Mouse (Mus musculus) olfactory bulb, adult 2 months (tissue): ENCODE results near the gene Mettl16. TPM values are rescaled to one million over a fixed set of nuclear protein-coding genes. Genes with fewer than 3 reads are reported as not detected.

ENCODE experiments used
- H3K27ac ChIP-seq: fragments of 200-500 bp; 2 replicates; pipeline ENCODE4 v1.5.1; 2012; ENCODE audit warnings: low read depth, low read length; ENCODE audit not compliant: insufficient read depth
- H3K4me1 ChIP-seq: fragments of 200-500 bp; 2 replicates; pipeline ENCODE4 v1.6.1; 2012; ENCODE audit warnings: low read length; ENCODE audit not compliant: control insufficient read depth, insufficient read depth
- H3K4me3 ChIP-seq: fragments of 200-500 bp; 2 replicates; pipeline ENCODE4 v1.5.1; 2012; ENCODE audit warnings: mild to moderate bottlenecking, low read depth, low read length, moderate library complexity; ENCODE audit not compliant: insufficient read depth
- CTCF ChIP-seq: fragments of 200-500 bp; IDR thresholded peaks from 2 replicates; pipeline ENCODE4 v1.5.1; 2012; ENCODE audit warnings: low read depth, mild to moderate bottlenecking, low read length, moderate library complexity; ENCODE audit not compliant: insufficient read depth
- POLR2A ChIP-seq: fragments of 200-500 bp; IDR thresholded peaks from 2 replicates; pipeline ENCODE4 v1.6.1; 2012; ENCODE audit warnings: mild to moderate bottlenecking, low read depth, low read length, moderate library complexity; ENCODE audit not compliant: insufficient read depth
- WGBS: fragments of 180-500 bp; shearing (Covaris S2); methylation state at CpG from one replicate; pipeline ENCODE4 v1.1.7; 2018; 5-methylcytosine and 5-hydroxymethylcytosine counted together
- polyA plus RNA-seq: library from polyadenylated mRNA; stranded (reverse); fragments of >200 nt; gene quantifications from 2 replicates; pipeline ENCODE4 v1.2.4, GENCODE M21; 2012; ENCODE audit warnings: low replicate concordance; ENCODE audit not compliant: missing spikeins, insufficient read depth, insufficient read length

Gene Mettl16
- polyA plus RNA-seq, 1 experiment = not detected

GRCm38 (mm10) chr11:74869603-74870002 lies 99.0 kb downstream of the Mettl16 start:
- WGBS = 88% methylated on average over 6 of the region's 6 CpGs
- Histone ChIP-seq H3K4me3 (no peak overlapping the region), H3K27ac (no peak overlapping the region), H3K4me1 (peaks cover 16% of the 10 kb centered on the region)
- TF ChIP-seq CTCF = no peak
- no peak for TF ChIP-seq POLR2A

GRCm38 (mm10) chr11:74870544-74870943 lies 99.9 kb downstream of the Mettl16 start:
- Histone ChIP-seq H3K27ac (no peak overlapping the region), H3K4me1 (peaks cover 20% of the 10 kb centered on the region), H3K4me3 (no peak overlapping the region)
- TF ChIP-seq CTCF (no peak), POLR2A (no peak)
- 65% methylated on average over 4 of the region's 4 CpGs for WGBS

DNA sequence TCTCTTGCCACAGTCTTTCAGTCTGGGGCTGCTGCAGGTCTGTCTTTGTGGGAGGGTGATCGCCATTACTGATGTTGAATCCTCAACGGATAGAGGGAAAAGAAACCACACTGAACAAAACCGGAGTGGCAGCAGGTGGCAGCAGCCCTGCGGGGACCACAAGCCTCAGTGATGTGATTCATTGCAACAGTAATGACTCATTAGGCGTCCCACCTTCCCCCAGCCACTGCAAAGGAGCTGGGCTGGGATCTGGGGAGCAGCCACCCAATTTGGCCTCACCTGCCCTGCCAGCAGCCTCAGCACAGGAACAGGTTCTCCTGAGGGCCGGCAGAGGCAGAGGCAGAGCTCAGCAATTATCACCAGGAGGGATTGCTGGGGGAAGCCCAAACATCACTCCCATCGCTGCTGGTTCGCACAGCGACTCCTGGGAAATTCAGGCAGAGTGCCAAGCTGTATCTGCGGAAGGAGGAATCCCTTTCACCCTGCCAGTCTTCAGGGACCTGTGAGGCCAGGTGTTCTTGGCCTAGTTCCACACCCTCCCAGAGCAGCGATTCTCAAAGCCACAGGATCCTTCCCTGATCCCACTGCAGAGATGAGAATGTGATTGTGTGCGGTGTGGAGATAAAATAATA lies 100.5 kb downstream of the Mettl16 start:
- 13% methylated on average over 12 of the region's 12 CpGs for WGBS
- no peak overlapping the region; the same call in 1 of the 2 replicates for H3K4me3 ChIP-seq
- peak overlapping the region; percentile 23; the same call in 1 of the 2 replicates for H3K27ac ChIP-seq
- H3K4me1 ChIP-seq = peaks cover 20% of the 10 kb centered on the region
- TF ChIP-seq POLR2A (no peak), CTCF (no peak)

DNA sequence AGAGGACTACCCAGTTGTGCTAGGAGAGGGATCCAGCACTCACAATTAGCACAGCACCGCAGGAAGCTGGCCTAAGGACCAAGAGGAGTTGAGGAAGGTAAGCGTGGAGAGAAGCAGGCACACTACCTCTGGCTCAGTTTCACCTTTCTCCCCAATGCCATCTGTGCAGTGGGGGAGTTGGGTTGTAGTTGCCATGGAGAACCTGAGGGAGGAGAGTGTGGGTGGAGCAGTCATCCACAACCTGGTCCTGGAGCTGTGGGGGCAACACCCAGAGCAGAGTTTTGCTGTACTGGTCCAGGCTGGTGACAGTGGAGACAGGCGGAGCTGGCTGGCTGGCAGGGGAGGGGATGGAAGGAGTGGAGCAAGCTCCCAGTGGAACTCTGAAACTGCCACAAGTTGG lies 104.0 kb downstream of the Mettl16 start:
- Histone ChIP-seq H3K27ac (no peak overlapping the region), H3K4me1 (peaks cover 20% of the 10 kb centered on the region), H3K4me3 (no peak overlapping the region)
- TF ChIP-seq CTCF (no peak), POLR2A (no peak)
- 75% methylated on average over 3 of the region's 3 CpGs for WGBS

GRCm38 (mm10) chr11:74876801-74877200 lies 106.2 kb downstream of the Mettl16 start:
- WGBS = 5% methylated on average over 9 of the region's 9 CpGs
- H3K4me3 ChIP-seq = no peak overlapping the region
- TF ChIP-seq CTCF = no peak
- TF ChIP-seq POLR2A = no peak
- H3K27ac ChIP-seq = peak overlapping the region; percentile 10; the same call in 1 of the 2 replicates
- H3K4me1 ChIP-seq = peaks cover 17% of the 10 kb centered on the region

Other genes with a start within 250 kb of the Mettl16 start
- not detected in 2 replicates for gene Rap1gap2, start 159.9 kb upstream of the Mettl16 start, polyA plus RNA-seq
- not detected in 2 replicates for gene Ccdc92b, start 151.2 kb upstream of the Mettl16 start, polyA plus RNA-seq
- gene Cluh, start 121.3 kb upstream of the Mettl16 start, polyA plus RNA-seq = not detected in 2 replicates
- gene Pafah1b1, start 46.2 kb upstream of the Mettl16 start, polyA plus RNA-seq = 132 and 143 TPM in 2 replicates
- not detected in 2 replicates for gene Mnt, start 60.1 kb downstream of the Mettl16 start, polyA plus RNA-seq
- gene Sgsm2, start 126.2 kb downstream of the Mettl16 start, polyA plus RNA-seq = not detected in 2 replicates
- not detected in 2 replicates for gene Tsr1, start 127.2 kb downstream of the Mettl16 start, polyA plus RNA-seq
- gene Smg6, start 155.0 kb downstream of the Mettl16 start, polyA plus RNA-seq = 86.4 TPM in 1 of 2 replicates, not detected in the other
- not detected in 2 replicates for gene Srr, start 155.1 kb downstream of the Mettl16 start, polyA plus RNA-seq